Mouse (Mus musculus): ENCODE results near the gene Sfxn5. TPM values are rescaled to one million over a fixed set of nuclear protein-coding genes. Genes with fewer than 3 reads are reported as not detected.

The Sfxn5 gene
- polyA plus RNA-seq, 1 experiment from 2014 or later = 8.0 TPM

GRCm38 (mm10) chr6:85377876-85378275 lies 44.7 kb upstream of the Sfxn5 start:
- no peak for TF ChIP-seq EP300 (IDR thresholded peaks at IDR 0.05)
- TF ChIP-seq CTCF (IDR thresholded peaks at IDR 0.05) = no peak
- Histone ChIP-seq H3K9ac (replicated peaks; ENCODE audit: low read depth) (no peak overlapping the region), H3K27ac (ENCODE audit: low read length) (no peak overlapping the region), H3K36me3 (ENCODE audit: insufficient read depth, low read length) (no peaks in the 10 kb centered on the region), H3K4me1 (ENCODE audit: insufficient read depth, low read depth, low read length) (peaks cover 10% of the 10 kb centered on the region), H3K9me3 (ENCODE audit: low read length) (no peaks in the 10 kb centered on the region), H3K4me3 (ENCODE audit: low read depth, low read length) (no peak overlapping the region), H3K4me2 (replicated peaks; ENCODE audit: low read depth, low read length) (no peak overlapping the region), H3K27me3 (replicated peaks; ENCODE audit: insufficient read depth, low read length) (no peaks in the 10 kb centered on the region)
- ATAC-seq = no peak
- WGBS = 60% methylated on average over 5 of the region's 5 CpGs
- DNase-seq (ENCODE audit: low spot score) = no peak

GRCm38 (mm10) chr6:85377066-85377734 lies 44.0 kb upstream of the Sfxn5 start:
- H3K4me2 ChIP-seq (replicated peaks; ENCODE audit: low read depth, low read length) = no peak overlapping the region
- 62% methylated on average over 4 of the region's 4 CpGs for WGBS
- peaks cover 13% of the 10 kb centered on the region for H3K4me1 ChIP-seq (ENCODE audit: insufficient read depth, low read depth, low read length)
- H3K27ac ChIP-seq (ENCODE audit: low read length) = no peak overlapping the region
- no peak overlapping the region for H3K9ac ChIP-seq (replicated peaks; ENCODE audit: low read depth)
- H3K9me3 ChIP-seq (ENCODE audit: low read length) = no peaks in the 10 kb centered on the region
- ATAC-seq (no peak), DNase-seq (ENCODE audit: low spot score) (no peak)
- no peaks in the 10 kb centered on the region for H3K27me3 ChIP-seq (replicated peaks; ENCODE audit: insufficient read depth, low read length)
- TF ChIP-seq CTCF (IDR thresholded peaks at IDR 0.05) (no peak), EP300 (IDR thresholded peaks at IDR 0.05) (no peak)
- H3K36me3 ChIP-seq (ENCODE audit: insufficient read depth, low read length) = no peaks in the 10 kb centered on the region
- no peak overlapping the region for H3K4me3 ChIP-seq (ENCODE audit: low read depth, low read length)

DNA sequence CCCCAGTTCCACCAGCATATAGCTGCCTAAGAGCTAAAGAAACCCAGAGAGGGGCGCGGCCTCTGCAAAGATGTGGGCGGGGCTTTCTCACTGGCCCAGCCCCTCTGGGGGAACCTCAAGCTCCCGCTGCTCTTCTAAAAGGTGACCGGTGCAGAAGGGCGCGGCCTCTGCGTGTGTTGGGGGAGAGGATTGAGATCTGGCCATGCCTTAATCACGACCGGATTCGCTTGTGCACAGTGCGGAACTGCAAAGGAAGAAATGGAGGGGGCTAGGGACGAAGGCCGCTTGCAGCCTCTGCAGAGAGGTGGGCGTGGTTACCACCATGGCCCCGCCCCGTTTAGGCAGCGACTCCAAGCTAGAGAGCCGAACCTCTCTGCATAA lies 41.5 kb upstream of the Sfxn5 start:
- 0% methylated on average over 18 of the region's 19 CpGs for WGBS
- no peak for TF ChIP-seq CTCF (IDR thresholded peaks at IDR 0.05)
- TF ChIP-seq EP300 (IDR thresholded peaks at IDR 0.05) = no peak
- ATAC-seq = peak; percentile 97
- Histone ChIP-seq H3K4me3 (ENCODE audit: low read depth, low read length) (peak overlapping the region; percentile 77), H3K4me2 (replicated peaks; ENCODE audit: low read depth, low read length) (peak overlapping the region; percentile 97), H3K36me3 (ENCODE audit: insufficient read depth, low read length) (no peaks in the 10 kb centered on the region), H3K9me3 (ENCODE audit: low read length) (no peaks in the 10 kb centered on the region), H3K27me3 (replicated peaks; ENCODE audit: insufficient read depth, low read length) (no peaks in the 10 kb centered on the region), H3K27ac (ENCODE audit: low read length) (no peak overlapping the region), H3K4me1 (ENCODE audit: insufficient read depth, low read depth, low read length) (peaks cover 16% of the 10 kb centered on the region), H3K9ac (replicated peaks; ENCODE audit: low read depth) (no peak overlapping the region)
- peak; percentile 99 for DNase-seq (ENCODE audit: low spot score)

DNA sequence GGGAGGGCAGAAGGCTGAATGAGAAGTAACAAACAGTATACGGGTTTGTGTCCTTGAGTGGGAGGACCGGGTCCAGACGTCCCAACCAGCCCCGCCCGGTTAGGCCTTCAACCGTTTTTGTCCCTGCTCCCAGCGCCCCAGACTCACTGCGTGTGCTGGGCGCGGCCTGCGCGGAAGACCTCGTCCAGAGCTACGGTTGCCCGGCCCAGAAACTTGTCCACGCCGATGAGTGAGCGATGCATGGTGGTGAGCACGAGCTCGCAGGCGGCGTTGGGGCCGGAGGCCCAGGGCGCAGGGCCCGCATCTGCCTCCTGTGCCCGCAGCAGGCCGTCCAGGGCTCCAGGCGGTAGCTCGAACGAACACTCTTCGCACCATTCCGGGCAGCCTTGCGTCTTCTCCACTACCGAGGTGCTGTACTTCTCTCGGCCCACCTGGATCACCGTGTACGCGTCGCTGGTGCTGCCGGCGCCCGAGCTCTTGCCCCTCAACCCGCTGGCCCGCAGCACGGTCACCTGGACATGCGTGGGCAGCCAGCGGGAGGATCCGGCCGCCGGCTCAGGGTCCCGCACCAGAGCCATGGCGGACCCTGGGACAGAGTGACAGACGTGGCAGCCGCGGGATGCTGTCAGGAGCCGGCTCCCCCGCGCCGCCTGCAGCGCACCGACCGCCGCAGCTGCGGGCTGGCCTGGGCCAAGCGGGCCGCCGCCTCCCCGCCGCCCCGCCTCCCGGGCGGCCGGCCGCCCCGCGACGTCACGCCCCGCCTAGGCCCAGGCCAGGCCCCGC lies 40.9 kb upstream of the Sfxn5 start, which contains the start of gene Rab11fip5:
Gene Rab11fip5, minus strand, starts transcription at position 684 of the 783 bp plus-strand sequence.
- under 1% methylated on average over 65 of the region's 80 CpGs for WGBS

DNA sequence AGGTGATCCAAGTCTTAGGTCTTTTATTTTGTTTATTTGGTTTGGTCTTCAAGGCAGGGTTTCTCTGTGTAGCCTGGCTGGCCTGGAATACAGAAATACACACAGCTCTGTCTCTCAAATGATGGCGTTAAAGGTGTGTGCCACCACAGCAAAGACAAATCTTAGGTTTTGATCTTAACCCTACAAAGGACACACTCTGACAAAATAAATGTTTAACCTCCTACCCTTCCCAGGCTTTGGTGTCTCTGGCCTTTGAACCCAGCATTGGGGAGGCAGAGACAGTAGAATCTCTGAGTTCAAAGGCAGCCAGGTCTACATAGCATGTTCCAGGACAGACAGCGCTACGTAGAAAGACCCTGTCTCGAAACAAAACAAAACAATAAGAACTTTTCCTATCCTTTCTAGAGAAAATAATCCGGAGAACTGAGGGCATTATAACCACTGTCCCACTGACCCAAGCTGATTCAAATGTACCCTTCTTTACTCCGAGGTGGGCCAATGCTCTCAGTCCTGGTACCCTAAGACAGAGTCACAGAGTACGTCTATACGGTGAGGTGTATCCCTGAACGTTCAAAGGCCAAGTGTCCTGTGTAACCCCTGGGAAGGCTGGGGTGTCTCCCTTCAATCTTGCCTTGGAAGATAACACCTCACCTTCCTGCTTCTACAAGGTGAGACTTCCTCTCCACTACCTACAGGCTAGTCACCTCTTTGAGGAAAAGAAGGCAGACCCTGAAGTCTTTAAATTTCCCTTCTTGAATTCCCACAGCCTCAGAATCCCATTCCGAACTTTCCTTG lies 40.0 kb upstream of the Sfxn5 start:
- peaks cover 25% of the 10 kb centered on the region for H3K4me1 ChIP-seq (ENCODE audit: insufficient read depth, low read depth, low read length)
- no peak for ATAC-seq

More for the DNA sequence above, 40.9 kb upstream of the Sfxn5 start, which contains the start of gene Rab11fip5:
- H3K4me1 ChIP-seq (ENCODE audit: insufficient read depth, low read depth, low read length) = peaks cover 18% of the 10 kb centered on the region
- DNase-seq (ENCODE audit: low spot score) (peak; percentile 50), ATAC-seq (peak; percentile 12)
- no peak for TF ChIP-seq CTCF (IDR thresholded peaks at IDR 0.05)
- no peak for TF ChIP-seq EP300 (IDR thresholded peaks at IDR 0.05)
- H3K4me2 ChIP-seq (replicated peaks; ENCODE audit: low read depth, low read length) = peak within 1 kb of the TSS; percentile 97
- peak within 1 kb of the TSS; percentile 62 for H3K27ac ChIP-seq (ENCODE audit: low read length)
- H3K9me3 ChIP-seq (ENCODE audit: low read length) = no peaks in the 10 kb centered on the region
- no peaks in the 10 kb centered on the region for H3K27me3 ChIP-seq (replicated peaks; ENCODE audit: insufficient read depth, low read length)
- H3K4me3 ChIP-seq (ENCODE audit: low read depth, low read length) = peak within 1 kb of the TSS; percentile 77
- H3K9ac ChIP-seq (replicated peaks; ENCODE audit: low read depth) = peak within 1 kb of the TSS; percentile 74
- no peaks in the 10 kb centered on the region for H3K36me3 ChIP-seq (ENCODE audit: insufficient read depth, low read length)

DNA sequence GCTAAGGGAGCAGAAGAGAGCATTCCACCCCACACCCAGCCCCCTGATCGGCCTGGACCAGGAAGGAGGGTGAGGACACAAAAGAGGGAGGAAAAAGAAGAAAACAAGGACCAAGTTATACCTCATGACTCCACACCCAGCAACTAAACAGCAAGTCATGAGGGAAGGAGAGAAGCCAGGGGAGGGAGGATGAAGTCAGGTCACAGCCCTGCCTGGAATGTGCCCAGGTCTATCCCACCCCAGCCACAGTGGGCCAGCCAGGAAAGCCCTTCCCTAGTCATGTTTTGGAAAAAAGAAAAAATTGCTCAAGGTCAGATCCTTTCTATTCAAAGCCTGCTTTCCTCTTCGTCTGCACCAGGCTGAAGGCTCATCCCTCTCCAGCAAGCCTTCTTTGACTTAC lies 39.3 kb upstream of the Sfxn5 start:
- Histone ChIP-seq H3K4me1 (ENCODE audit: insufficient read depth, low read depth, low read length) (peaks cover 25% of the 10 kb centered on the region), H3K4me2 (replicated peaks; ENCODE audit: low read depth, low read length) (peak overlapping the region; percentile 97), H3K9ac (replicated peaks; ENCODE audit: low read depth) (no peak overlapping the region), H3K36me3 (ENCODE audit: insufficient read depth, low read length) (no peaks in the 10 kb centered on the region), H3K27ac (ENCODE audit: low read length) (peak overlapping the region; percentile 33; the same call in 1 of the 2 replicates), H3K27me3 (replicated peaks; ENCODE audit: insufficient read depth, low read length) (no peaks in the 10 kb centered on the region), H3K9me3 (ENCODE audit: low read length) (no peaks in the 10 kb centered on the region), H3K4me3 (ENCODE audit: low read depth, low read length) (no peak overlapping the region)
- 66% methylated on average over 2 of the region's 2 CpGs for WGBS
- no peak for TF ChIP-seq CTCF (IDR thresholded peaks at IDR 0.05)
- ATAC-seq (no peak), DNase-seq (ENCODE audit: low spot score) (no peak)

More for the DNA sequence above, 40.0 kb upstream of the Sfxn5 start:
- DNase-seq (ENCODE audit: low spot score) = no peak
- Histone ChIP-seq H3K4me3 (ENCODE audit: low read depth, low read length) (peak overlapping the region; percentile 77), H3K9me3 (ENCODE audit: low read length) (no peaks in the 10 kb centered on the region), H3K27ac (ENCODE audit: low read length) (no peak overlapping the region), H3K9ac (replicated peaks; ENCODE audit: low read depth) (peak overlapping the region; percentile 74), H3K36me3 (ENCODE audit: insufficient read depth, low read length) (no peaks in the 10 kb centered on the region), H3K27me3 (replicated peaks; ENCODE audit: insufficient read depth, low read length) (no peaks in the 10 kb centered on the region), H3K4me2 (replicated peaks; ENCODE audit: low read depth, low read length) (peak overlapping the region; percentile 97)
- TF ChIP-seq EP300 (IDR thresholded peaks at IDR 0.05) = no peak
- no peak for TF ChIP-seq CTCF (IDR thresholded peaks at IDR 0.05)
- 79% methylated on average over 10 of the region's 10 CpGs for WGBS
